Mouse (Mus musculus) adrenal gland, adult 8-10 months (tissue): ENCODE data around the gene Hdhd5. TPM values are rescaled to one million over a fixed set of nuclear protein-coding genes. Genes with fewer than 3 reads are reported as not detected.

Experiments used
- DNase-seq: peaks from one replicate; pipeline ENCODE4 v3.0.0; 2022
- total RNA-seq, 4 experiments: library from RNA; stranded (reverse); gene quantifications; 2 replicates each; pipeline ENCODE4 v1.2.4; 2022

Hdhd5 gene
- total RNA-seq: 10 to 100 TPM; 35.7 to 48.0 (median 40.7) TPM

DNA sequence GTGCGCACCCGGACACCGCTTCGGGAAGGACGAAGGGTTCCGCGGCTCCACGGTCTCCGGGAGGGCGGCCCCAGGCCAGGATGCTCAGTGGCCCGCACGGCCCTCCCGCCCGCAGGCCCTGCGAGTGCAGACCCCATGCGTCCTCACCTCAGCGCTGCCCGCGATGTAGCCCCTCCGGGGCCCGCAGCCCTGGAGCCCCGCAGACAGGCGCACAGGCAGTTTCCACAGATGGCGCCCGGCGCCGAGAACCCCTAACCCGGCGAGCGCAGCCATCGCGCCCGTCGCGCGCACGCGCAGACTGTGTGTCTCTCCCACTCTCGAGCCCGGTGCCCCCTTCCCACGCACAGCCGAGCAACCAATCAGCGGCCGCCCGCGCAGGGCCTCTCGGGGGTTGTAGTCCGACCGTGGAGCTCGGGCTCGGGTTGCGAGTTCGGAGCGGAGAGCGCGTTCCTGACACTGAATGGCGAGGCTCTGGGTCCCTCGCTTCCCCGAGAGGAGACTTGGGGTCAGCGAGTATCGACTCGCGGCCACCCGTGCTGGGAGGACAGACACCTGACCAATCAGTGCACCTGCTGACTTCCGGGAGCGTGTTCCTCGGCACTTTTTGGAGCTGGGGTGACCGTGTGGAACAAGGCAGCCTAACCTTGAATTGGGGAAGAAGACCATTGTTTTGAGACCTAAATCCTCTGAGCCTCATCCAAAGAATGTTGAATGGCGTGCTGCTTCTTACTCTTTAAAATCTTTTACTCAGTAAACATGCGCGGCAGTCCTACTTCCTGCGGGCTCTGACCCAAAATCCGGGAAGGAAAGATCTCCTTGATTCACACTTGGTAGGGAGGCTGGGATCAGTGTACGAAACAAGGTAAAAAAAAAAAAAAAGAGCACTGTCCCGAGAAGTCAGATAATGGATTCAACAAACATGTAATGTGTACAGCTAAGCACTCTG, at the start of gene Hdhd5:
TSS of gene Hdhd5 (minus strand) at position 300 of the 946 bp plus-strand sequence.
- peak; percentile 89 for DNase-seq

- no peak for DNase-seq
These were observed 49.5 kb upstream of the Hdhd5 start for GRCm38 (mm10) chr6:120580713-120581015.

- DNase-seq: no peak
These were observed 49.0 kb upstream of the Hdhd5 start for GRCm38 (mm10) chr6:120579831-120580712.

GRCm38 (mm10) chr6:120579110-120579830, 48.2 kb upstream of the Hdhd5 start:
- no peak for DNase-seq

DNA sequence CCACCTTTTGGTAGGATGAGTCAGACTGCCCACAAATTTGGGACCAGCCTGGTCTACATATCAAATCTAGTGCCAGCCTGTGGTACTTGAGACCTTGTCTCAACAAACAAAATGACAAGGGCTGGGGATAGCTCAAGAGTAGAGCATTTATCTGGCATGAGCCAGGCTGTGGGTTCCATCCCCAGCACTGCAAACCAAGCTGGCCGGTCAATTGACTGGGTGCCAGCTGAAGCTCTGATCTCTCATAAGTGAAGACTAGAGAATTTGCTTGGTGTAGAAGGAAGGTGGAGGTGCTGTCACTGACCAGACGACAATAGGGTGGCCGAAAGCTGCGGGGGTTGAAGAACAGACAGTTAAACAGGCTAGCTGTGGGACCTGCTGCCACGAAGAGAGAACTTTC, 47.4 kb upstream of the Hdhd5 start:
- no peak for DNase-seq

DNA sequence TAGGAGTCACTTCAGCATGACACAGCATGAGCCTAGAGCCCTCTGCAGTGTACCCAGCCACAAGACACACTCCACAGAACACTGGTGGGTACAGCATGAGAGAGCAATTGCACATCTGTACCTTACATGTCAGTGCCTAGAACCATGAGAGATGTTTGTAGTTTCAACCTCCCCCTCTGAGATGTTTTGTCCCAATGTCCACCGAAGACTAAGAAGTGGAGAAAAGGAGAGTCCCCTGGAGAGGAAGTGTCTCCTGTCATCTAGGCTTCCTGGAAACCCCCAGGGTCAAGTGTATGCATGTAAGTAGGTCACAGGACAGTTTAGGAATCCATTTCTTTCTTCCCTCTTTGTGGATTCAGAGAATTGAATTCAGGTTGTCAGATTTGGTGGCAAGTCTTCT, 41.3 kb upstream of the Hdhd5 start:
- DNase-seq: no peak

DNA sequence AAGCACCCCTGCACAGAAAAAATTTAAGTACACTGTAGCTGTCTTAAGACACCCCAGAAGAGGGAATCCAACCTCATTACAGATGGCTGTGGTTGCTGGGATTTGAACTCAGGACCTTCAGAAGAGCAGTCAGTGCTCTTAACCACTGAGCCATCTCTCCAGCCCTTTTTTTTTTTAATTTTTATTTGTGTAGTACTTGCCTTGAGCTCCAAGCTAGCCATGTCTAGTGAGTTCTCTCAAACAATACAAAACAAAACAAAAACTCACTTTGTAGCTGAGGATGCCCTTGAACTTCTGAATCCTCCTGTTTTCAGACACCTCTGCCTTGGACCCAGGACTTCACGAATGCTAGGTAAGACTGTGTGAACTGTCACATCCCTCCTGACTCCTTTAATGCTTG, 37.1 kb upstream of the Hdhd5 start:
- DNase-seq: no peak

GRCm38 (mm10) chr6:120566911-120567909, 36.1 kb upstream of the Hdhd5 start:
- DNase-seq: no peak

GRCm38 (mm10) chr6:120556641-120557040, 25.5 kb upstream of the Hdhd5 start:
- no peak for DNase-seq

DNA sequence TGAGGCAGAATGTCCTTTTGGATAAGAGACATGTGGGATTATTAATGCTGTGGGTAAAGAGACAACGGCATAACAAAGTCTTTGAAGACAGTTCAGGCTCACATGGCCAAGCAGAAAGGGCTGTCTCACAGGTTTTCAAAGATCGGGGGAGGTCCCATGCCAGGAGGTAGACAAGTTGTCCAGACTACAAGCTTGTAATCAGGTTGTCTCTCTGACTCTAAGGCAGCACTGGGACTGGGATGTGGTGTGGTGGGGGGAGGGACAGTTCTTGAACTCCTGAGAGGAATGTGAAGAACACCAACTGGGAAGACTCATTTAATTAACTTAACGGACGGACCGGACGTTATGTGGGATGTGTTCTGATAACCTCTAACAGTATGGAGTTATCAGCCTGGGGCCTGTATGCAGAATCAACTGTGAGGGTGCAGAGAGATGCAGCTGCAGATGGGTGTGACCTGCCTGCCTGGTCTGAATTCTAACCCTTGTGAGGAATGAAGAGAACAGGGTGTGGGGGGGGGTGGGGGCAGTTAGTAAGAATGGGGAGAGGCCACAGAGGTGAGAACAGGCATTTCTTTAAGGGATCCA, 25.0 kb upstream of the Hdhd5 start:
- no peak for DNase-seq

DNA sequence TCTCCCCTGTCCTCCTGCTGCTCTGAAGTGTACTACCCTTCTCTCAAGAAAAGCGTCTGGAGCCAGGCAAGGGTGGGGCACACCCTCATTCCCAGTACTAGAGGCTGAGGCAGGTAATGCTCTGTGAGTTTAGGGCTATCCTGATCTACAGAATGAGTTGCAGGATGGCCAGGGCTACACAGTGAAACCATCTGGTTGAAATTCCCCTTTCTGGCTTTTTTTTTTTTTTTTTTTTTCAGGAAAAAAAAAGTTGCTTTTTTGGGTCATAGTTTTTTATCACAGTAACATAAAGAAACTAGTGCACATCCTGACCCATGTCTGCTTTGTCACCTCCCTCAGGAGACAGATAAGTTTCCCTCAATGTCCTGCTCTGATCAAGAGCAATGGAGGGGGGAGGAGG, 24.0 kb upstream of the Hdhd5 start:
- no peak for DNase-seq

- DNase-seq: no peak
These were observed 19.1 kb upstream of the Hdhd5 start for GRCm38 (mm10) chr6:120550173-120550572.

DNA sequence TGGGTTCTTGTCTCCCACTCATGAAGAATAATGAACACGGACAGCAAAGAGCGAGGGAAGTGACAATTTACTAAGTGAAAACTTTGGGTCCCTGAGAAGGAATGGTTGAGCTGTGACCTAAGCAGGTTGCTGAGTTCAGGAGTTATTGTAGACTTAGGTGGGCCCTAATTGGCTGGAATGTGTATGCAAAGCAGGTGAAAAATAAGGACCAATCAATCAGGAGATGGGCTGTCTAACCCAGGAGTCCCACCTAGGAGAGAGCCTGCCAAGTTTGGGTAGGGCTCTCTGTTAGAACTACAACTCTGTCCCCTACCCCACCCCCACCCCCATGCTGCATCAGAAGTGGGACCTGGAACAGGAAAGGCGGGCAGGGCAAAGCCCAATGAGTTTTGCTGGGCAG, 17.5 kb upstream of the Hdhd5 start:
- DNase-seq: no peak

DNA sequence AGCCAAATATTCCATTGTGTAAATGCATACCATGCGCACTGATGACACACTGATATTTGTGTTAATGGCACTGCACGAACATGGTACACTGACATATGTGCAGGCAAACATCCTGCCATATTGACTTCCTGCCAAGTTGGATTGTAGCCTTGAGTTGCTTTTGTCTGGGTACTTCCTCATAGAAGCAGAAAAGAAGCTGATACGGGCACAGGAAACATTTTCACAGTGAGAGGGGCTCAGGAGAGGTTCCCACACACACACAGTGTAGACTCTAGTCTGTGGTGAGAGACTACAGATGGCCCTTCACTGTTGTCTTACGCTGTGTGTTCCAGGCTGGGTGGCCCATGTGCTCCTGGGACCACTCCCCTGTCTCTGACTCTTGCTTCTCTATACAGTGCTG, 15.9 kb upstream of the Hdhd5 start:
- DNase-seq: no peak

DNA sequence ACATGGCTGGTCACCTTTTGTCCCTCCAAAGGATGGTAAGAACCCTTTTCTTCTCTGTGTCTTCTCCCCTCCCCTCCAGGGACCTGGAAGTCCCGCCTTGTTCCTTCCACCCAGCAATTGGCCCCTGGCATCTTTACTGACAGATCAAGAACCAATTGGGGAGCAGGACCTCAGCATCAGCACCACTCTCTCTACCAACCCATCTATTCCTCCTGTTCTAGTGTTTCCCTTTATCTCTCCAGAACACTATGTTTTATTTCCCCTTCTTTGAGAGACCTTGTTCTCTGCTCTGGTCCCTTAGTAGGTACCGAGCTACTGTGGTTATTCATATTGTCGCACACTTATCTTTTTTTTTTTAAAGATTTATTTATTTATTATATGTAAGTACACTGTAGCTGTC, 15.2 kb upstream of the Hdhd5 start:
- DNase-seq: no peak

- no peak for DNase-seq
These were observed 10.9 kb upstream of the Hdhd5 start for GRCm38 (mm10) chr6:120542061-120542460.

DNA sequence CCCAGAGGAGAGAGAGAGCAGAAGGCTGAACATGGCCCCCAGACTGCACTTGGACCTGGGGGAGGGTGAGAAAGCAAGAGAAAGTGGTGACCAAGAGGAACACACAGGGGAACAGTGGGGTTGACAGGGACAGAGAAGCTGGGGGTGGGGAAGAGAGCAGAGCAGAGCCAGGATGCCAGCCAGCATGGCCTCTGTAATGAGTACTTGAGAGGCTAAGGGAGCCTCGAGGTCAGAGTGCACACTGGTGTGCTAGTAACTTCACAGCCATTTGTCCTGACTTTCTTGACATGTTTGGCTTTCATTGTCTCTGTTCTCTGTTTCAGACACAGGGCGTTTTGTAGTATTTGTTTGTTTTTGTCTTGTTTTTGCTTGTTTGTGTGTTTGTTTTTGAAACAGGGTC, 10.3 kb upstream of the Hdhd5 start:
- DNase-seq: no peak

DNA sequence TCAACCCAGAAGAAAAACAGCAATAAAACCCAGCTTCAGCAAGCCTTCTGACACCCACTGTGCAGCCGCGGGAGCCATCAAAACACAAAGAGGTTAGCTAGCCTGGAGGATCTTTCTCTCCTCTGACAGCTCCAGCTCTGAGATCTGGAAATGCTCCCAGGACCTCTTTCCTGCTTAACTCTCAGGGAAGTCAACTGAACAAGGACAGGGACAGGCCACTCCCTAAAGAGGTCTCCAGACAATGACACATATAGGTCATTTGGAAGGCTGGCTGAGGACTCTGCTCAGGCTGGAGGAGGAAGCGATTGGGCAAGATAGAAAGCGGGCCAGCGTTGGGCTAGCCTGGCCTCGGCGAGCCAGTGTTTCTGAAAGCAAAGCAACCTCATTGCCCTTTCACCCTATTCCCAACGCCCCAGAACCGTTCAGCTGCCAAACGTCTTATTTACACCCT, 8.7 kb upstream of the Hdhd5 start:
- peak; percentile 67 for DNase-seq

DNA sequence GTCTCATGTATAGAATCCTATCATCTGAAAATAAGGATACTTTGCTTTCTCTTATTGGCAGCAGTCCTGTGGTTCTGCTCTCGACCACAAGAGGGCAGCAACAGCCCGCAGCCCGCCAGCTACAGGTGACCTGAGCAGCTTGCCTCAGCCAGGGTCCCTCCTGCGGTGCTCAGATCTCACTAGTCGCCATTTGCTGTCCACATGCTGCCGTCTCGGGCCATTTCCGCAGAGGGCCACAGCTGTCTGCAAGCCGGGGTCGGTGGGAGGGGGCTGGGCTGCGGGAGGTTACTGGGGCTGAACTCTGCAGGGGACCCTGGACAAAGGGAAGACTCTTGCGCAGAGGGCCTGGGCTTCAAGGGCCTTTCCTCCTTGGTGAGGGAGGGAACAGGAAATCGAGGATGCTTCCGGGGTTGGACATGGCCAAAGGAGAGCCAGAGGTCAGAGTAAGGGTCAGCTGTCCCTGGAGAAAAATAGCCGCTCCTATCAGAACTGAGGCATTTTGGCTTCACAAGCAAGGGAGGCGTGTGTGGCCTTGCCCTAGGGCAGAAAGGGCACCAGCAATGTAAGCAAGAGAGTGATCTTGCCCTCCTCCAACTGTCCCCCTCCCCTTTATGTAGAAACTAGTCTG, 8.1 kb upstream of the Hdhd5 start:
- DNase-seq: peak; percentile 60

GRCm38 (mm10) chr6:120536337-120536736, 5.2 kb upstream of the Hdhd5 start:
- no peak for DNase-seq

DNA sequence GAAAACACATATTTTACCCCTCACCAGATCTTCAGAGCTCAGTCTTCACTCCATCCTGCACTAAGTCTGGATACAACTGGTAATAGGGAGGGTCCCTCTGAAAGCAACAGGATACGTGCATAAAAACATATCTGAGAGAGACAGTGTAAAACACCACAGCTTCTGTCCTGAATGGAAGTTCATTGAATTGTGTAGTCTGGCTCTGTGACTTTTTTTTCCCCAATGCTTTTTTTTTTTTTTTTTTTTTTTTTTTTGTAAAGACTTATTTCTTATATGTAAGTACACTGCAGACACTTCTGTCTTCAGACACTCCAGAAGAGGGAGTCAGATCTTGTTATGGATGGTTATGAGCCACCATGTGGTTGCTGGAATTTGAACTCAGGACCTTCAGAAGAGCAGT, 1.5 kb upstream of the Hdhd5 start:
- no peak for DNase-seq
